Mouse (Mus musculus): ENCODE data around the gene Nudt7.
A peak's percentile ranks its signal among the peaks of the same experiment; 100 is the strongest.

Nudt7 gene

DNA sequence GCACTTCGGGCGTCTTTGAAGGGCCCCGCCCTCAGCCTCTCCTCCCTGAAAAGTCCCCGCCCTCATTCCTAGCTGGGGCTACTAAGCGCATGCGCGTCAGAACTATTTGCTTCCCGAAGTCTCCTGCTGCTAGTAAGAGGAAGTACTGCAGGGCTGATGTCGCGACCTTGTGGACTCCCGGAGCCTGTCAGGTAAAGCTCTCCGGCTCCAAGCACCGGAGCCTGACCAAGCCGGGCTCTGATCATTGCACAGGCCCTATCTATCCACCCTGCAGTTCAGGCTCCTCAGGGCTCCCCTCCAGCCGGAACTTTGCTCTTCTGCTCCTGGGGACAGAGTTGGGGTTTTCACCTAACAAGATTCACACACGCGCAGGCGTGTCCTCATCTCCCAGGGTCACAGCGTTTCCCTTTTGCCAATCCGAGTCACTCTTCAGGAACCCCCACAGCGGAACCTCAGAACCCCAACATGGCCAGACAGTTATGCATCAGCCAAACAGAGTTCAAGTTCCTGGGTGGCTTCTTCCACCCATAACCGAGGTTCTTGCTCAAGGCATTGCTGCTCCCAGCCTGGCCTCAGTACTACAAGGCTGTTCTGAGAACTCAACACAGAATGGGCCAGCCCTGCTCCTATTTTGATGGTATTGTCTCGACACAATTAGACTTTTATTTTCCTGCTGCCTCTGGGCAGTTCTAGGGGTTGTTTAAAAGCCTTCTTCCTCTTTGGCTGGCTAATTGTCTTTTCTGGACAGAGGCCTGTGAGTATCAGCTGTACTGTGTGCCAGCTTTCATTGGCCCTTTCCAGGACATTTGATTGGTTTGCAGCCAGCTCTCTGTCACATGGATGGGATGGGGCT lies at the start of gene Nudt7:
TSS of gene Nudt7 (plus strand) at position 48 of the 853 bp plus-strand sequence.
- peak; percentile 40 for DNase-seq (ENCODE audit: low spot score)

DNA sequence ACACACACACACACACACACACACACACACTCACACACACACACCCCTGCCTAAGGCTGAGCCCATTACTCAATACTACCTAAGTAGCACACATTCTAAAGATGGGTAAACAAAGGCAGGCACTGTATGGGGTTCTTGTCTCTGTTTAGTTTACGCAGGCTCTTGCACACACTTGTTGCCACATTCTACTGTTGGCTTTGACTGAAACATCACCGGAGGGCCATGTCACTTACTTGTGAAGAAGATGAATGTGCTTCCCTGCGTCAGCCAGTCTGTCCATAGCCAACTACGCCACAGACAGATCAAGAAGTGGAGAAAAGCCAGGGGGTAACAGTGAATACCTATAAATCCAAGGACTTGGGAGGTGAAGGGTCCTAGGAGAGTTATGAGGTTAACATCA lies 45.4 kb upstream of the Nudt7 start:
- no peak for DNase-seq (ENCODE audit: low spot score)

DNA sequence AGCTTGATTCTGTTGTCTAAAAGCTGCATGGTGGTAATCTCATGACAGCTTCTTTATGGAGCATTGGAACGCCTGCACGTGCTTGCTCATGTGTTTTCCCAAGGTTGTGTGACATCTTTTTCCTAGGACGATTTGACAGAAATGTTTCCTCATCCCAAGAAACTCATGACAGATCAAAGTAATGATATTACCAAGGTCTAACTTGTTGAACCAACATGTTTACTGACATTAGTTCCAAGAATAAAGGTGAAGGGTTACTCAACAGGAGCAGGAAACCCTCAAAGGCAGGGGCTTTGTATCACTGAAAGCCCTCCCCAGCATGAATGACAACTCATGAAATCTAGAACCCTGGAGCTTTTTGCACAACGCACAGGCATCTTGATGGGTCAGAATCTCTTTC lies 42.6 kb upstream of the Nudt7 start:
- no peak for DNase-seq (ENCODE audit: low spot score)

DNA sequence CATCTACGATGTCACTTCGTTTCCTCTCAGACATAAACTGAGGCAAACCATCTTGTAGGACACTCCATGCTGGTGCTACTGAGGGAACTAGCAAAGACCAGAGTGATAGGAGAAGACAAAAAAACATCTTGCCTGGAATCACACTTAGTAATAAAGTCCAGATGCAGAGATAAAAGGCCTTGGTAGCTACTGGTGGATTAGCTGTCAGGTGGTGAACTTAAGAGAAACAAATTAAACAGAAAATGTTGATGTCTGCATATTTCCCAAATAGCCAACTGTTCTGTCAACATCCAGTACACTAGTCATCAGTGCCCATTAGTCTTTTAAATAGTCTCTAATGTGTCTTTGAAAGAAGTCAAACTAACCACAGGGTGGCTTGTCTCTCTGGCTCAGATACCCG lies 40.0 kb upstream of the Nudt7 start:
- no peak for DNase-seq (ENCODE audit: low spot score)

DNA sequence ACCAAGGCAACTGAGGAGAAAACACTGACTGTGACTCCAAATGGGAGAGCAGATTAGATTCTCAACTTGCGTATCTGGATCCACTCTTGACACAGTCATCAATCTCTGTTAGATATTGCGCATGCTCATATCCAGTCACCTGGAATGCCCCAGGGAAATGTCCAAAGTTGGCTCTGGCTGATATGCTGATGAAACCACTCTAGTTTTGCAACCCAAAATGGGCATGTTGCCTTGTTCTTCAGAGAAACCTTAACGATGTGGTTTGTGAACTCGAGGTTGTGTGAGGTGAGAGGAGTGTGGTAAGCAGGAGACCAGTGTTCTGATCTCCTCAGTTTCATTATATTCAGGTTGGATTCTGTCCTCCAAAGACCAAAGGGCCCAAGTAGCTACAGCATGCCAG lies 38.8 kb upstream of the Nudt7 start:
- no peak for DNase-seq (ENCODE audit: low spot score)

DNA sequence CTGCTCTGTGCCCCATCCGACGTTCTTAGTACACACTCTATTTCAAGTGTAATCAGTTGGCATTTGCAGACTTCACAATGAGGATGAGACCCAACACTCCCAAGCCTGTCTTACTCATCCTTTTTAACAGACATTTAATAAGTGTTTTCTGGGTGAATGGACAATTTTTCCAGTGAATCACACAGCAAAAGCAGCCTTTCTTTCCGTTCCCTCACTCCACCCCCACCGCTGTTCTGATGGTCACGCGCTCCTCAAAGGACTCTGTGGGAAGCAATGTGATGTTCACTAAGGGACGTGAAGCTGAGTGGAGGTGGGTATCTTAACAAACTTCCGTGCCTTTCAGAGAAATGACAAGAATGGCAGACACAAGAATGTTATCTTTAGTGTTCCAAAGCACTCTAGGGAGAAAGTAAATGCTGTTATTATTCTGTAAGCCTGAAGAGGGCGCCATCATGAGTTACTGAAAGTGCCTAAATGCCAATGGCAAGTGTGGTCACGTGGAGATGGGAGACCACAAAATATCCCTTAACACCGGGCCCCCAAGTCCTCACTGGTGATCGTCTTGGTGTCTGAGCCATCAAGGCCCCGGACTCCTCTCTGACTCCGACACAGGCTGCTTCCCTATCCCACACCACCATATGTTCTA lies 32.7 kb upstream of the Nudt7 start:
- no peak for DNase-seq (ENCODE audit: low spot score)

DNA sequence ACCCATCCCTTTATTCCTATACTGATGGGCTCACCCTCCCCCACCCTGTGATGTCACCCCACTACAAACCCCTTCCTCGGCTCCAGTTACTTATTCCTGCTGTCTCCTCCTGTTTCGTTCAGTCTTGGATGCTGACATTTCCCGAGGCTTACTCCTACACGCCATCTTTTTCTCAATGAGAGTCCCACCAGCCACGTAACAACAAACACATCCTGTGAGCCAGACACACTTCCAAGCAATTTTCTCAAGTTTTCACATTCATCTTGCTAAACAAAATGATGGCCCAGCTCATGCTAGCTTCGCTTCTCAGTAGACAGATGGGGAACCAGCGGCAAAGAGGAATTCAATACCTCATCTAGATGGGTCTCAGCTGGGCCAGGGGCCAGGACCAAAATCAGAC lies 30.0 kb upstream of the Nudt7 start:
- DNase-seq (ENCODE audit: low spot score): no peak

DNA sequence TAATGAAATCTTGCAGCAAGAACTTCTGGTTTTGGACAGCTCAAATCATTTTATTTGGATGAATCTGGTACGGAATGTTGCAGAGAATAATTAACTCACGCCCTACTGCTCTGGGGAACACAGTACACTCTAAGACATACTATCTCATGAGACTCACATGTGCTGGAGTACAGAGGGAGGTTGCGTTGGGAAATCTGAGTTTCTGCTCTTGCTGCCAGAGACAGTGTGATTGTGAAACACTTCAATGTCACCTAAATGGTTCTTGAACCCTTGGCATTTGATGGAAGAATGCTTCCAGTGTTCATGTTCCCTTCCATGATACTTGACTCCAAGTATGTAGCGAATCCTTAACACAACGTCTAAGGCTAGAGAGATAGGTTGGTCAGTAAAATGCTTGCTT lies 27.4 kb upstream of the Nudt7 start:
- DNase-seq (ENCODE audit: low spot score): no peak

DNA sequence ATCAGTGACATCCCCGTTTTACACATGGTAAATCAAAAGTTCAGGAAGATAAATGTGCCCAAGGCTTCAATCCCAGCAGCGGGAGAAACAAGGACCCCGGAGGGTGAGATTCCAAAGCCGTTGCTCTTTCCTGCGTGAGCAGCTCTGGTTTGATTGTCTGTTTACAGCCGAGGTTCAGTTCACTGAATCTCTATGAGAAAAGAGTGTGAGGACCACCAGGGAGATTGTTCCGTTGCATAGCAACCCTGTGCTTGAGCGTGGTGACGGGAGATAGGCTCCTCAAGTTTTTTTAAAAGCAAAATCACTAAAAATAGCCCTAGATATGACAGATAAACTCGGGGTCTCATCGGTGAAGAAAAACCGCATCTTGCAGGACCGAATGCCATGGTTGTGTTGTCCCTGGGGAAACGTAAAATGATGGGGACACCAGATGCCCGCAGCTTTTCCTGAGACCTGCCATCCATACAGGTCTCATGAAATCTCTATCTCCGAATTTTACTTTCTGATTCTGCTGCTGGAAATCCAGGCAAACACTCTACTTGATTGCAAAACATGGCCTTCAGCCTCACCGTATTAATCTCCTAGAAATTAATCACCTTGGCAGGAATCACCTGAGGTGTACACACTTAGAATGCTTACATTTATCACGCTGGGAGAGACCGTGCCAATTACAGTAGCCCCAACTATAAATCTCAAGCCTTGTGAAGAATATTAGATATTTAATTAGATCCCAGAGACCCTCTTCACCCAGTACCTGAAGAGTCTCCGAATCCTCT lies 23.8 kb upstream of the Nudt7 start:
- DNase-seq (ENCODE audit: low spot score): no peak

DNA sequence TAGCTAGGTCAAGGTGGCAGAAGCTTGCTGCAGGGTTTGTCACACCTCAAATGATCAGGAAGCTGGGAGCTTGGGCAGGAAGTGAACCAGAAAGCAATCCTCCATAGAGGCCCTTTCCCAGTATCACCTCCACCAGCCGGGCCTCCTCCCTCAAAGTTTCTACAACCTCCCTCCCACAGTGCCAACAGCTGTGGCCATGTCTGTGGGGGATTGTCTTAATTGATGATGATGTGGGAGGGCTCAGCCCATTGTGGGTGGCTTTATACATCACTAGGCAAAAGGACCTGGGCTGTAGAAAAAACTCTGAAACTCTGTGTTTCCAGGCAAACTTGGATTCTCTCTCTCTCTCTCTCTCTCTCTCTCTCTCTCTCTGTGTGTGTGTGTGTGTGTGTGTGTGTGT lies 18.3 kb upstream of the Nudt7 start:
- DNase-seq (ENCODE audit: low spot score): no peak

DNA sequence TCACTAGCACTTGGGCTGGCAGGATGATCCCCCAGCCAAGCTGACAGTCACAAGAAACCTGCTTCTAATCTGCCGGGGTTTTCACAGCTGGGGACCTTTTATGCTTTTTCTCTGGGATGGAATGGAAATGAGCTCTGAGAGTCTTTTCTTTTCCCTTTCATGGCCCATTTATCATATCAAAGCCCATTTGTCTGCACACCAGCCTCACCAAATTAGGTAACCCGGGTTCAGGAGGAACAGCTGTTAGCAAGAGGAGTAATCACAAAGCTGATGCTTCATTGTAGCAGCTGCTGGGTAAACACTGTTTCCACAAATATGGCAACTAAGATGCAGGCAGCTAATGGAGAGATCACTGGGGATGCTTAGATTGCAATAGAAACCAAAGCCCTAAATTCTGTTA lies 17.3 kb upstream of the Nudt7 start:
- no peak for DNase-seq (ENCODE audit: low spot score)

DNA sequence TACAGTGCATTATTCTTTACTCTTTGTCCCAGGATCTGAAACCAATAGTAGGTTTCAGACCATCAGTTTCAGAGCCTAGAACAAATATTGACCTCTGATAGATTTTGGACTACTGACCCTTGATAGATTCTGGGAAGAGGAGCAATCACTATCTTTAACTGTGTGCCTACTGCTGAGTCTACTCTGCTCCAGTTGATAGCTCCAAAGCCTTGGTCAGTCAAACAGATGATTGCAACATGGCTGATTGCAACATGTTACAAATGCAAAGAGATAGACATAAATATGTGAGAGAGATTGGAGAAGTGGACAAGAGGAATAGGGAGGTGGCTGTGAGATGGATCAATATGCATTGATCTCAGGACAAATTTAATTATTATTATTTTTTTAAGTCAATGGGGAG lies 15.9 kb upstream of the Nudt7 start:
- no peak for DNase-seq (ENCODE audit: low spot score)

DNA sequence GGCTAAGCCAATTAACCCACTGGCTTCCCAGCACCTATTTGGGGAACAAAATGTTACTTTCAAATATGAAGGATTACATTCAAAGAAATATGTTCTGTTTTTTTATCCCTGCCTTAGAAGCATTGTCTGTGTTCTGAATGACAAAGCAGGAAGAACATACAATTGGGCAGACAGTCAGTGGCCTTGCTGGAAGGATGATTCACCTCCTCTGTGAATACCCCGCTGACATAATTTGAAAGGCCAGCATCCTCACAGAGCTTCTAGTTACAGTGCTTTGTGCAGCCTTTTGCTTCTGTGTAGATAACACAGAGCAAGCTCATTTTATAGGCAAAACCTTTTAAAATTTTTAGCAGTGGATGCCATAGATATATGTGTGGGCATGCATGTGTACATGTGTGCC lies 11.6 kb upstream of the Nudt7 start:
- DNase-seq (ENCODE audit: low spot score): no peak

DNA sequence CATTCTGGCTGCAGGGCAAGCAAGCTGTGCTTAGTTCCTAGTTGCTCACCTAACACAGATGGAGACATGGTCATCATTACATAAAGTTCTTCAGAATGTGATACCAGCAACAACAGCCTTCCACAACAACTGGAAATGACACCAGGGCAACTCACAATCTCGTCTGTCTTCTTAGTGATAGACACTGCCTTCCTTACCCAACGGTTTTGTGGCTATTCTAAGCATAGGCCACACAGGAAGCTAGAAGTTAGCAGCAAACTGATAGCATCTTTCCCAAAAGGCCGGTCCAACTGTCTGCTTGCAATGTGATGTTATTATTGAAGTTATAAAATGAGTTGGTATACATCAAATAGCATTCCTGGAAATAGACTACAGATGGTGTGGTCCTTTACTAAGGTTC lies 9.7 kb upstream of the Nudt7 start:
- DNase-seq (ENCODE audit: low spot score): no peak

DNA sequence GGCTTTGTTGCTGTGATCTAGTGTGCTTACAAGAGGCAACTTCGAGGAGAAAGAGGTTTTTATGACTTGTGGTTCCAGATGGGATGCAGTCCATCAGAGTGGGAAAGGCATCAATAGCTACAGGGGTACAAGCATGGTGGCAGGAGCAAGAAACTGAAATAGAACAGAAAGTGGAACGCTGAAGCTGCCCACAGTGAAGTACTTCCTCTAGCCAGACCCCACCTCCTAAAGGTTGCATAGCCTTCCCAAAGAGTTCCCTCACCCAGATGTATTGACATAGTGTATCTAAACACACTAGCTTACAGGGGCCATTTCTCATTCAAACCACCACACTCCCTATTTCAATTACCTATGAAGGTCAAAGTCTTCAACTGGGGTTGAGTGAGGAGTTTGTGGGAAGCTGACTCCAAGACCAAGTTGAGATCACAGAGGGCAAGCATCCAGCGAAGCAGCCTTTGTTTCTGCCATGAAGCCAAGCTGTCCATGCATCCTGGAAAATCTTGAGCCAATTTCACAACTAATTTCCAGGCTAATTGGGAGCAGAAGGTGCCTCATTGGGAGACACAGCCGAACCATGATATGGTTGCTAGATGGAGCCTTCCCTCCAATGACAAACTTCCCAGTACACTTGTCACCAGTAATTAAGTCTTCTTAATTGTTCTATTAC lies 9.1 kb upstream of the Nudt7 start:
- no peak for DNase-seq (ENCODE audit: low spot score)

DNA sequence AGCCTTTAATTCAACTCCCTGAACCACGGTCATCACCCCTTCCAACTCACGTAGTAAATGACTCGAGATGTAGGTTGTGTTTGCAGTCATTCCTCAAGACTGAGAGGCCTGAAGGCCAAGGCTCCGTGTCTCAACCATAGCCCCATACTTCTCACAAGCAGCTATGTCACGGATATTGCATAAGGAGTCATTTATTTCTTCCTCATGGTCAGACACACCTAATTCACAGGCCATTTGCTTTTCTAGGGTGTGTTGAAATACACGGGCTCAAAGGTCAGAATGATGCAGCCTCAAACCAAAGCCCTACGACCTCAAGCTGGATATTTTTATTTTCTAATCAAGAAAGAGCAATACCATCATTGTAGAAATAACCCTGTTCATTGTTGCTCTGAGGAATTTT lies 2.5 kb upstream of the Nudt7 start:
- DNase-seq (ENCODE audit: low spot score): no peak

DNA sequence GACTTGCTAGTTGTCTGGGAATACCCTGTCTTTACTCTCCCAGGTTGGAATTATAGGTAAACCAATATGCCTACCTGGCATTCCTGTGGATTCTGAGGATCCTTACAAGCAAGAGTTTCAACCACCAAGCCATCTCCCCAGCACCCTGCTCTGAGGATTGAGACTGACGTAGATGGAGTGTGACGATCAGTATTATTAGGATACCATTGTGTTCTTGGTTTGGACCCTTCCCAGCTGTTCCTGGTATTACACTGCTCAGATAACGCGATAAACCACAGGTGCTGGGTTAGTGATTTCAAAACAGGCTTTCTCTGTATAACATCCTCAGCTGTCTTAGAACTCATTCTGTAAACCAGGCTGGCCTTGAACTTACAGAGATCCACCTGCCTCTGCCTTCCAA lies 1.9 kb upstream of the Nudt7 start:
- DNase-seq (ENCODE audit: low spot score): no peak

DNA sequence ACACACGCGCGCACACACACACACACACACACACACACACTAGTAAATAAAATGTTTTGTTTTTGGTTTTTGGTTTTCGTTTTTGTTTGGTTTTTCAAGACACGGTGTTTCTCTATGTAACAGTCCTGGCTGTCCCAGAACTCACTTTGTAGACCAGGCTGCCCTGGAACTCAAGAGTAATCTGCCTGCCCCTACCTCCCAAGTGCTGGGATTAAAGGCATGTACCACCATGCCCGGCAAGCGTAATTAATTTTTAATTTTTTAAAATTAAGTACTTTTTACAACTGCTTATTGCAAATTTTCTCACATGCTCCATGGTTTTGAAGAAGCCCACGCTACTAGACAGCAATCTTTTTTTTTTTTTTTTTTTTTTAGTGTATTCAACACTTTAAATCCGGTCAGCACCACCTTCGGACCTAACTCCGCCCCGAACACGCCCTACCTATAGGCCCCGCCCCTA lies 277 bp upstream of the Nudt7 start:
- no peak for DNase-seq (ENCODE audit: low spot score)

DNA sequence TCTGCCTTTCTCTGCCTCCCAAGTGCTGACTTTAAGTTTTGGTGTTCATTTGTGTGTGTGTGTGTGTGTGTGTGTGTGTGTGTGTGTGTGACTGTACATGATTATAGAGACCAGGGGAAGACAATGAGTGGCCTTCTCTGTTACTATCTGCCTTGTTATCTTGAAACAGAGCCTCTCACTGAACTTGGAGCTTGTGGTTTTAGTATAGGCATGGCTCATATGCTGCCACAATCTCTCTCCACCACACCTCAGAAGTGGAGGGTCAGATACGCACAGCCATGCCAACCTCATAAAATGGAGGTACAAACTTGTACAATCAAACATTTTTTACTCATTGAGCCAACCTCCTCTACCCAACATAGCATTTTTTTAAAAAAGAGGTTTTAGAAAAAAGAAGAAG lies 3.4 kb downstream of the Nudt7 start:
- DNase-seq (ENCODE audit: low spot score): no peak

DNA sequence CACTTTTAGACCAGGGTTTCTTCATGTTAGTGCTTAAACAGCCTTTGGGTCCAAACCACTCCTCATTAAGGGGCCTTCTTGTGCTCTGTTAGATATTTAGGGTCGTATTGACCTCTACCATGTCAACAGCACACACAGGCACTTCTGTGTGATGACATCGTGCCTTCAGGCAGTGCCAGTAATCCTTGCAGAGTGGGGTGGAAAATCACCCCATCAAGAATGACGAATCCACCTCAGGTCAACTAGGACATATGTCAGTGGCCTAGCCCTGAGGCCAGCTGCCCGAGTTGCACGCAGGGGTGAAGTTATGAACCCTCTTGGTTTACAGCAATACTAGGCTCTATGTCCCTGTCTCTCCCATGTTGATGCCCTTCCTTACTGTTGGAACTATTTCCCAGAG lies 3.8 kb downstream of the Nudt7 start:
- no peak for DNase-seq (ENCODE audit: low spot score)

DNA sequence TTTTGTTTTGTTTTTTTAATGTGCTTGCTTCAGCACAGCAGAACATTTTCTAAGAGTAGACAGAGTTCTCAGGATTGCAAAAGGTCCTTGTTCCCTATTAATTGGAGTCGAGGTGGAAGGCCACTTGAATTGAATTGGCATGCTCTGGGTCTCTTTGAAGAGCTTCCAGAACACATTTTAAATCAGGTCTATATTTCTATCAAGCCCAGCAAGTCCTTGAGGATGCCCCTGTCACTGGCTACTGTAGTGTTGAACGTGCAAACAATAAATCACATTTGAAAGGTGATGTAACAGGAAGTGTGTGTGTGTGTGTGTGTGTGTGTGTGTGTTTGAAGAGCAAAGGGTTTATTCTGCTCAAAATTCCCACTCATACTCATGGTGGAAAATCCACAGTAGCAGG lies 7.1 kb downstream of the Nudt7 start:
- no peak for DNase-seq (ENCODE audit: low spot score)

DNA sequence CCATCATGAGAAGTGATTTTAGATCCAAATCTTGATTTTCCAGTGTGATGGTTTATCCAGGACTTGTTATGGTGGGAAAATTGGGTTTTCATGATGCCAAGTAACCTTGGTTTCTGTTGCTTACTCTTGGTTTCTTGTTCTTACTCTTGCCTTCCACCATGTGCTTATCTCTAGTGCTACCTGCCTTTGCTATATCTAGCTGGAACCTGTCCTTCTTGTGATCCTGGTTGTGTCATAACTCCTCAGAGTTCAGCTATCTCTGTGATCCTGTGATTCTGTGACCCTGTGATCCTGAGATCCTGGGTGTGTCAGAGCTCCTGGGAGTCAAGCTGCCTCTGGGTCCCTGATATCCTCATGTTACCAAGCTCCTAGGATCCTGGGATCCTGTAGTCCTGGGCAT lies 8.8 kb downstream of the Nudt7 start:
- no peak for DNase-seq (ENCODE audit: low spot score)

Data from urinary bladder, postnatal 10 days (tissue).